Mouse (Mus musculus): ENCODE results near the gene Zdhhc1. TPM values are rescaled to one million over a fixed set of nuclear protein-coding genes. Genes with fewer than 3 reads are reported as not detected.

Gene Zdhhc1
- polyA plus RNA-seq, 1 experiment = 45.4 TPM

- Histone ChIP-seq H3K36me3 (ENCODE audit: control insufficient read depth, insufficient read depth, low read length) (peaks cover 2% of the 10 kb centered on the region; the same call in 1 of the 2 replicates), H3K4me3 (ENCODE audit: control insufficient read depth, low read depth, low read length) (0 out of 2 replicates have a peak overlapping the region, but pooled peaks have one; percentile 11), H3K4me1 (ENCODE audit: control insufficient read depth, insufficient read depth, low read length) (peaks cover 36% of the 10 kb centered on the region), H3K27ac (ENCODE audit: control insufficient read depth, insufficient read depth, low read depth, low read length) (no peak overlapping the region; the same call in 1 of the 2 replicates), H3K27me3 (ENCODE audit: control insufficient read depth, insufficient read depth, low read length) (no peaks in the 10 kb centered on the region)
- TF ChIP-seq CTCF (IDR thresholded peaks at IDR 0.05; ENCODE audit: control insufficient read depth, insufficient read depth, insufficient replicate concordance, low read depth, low read length) = no peak
- TF ChIP-seq POLR2A (IDR thresholded peaks at IDR 0.05; ENCODE audit: control insufficient read depth, low read depth, low read length) = no peak
Measured at GRCm38 (mm10) chr8:105472414-105472932, 24.2 kb downstream of the Zdhhc1 start.

DNA sequence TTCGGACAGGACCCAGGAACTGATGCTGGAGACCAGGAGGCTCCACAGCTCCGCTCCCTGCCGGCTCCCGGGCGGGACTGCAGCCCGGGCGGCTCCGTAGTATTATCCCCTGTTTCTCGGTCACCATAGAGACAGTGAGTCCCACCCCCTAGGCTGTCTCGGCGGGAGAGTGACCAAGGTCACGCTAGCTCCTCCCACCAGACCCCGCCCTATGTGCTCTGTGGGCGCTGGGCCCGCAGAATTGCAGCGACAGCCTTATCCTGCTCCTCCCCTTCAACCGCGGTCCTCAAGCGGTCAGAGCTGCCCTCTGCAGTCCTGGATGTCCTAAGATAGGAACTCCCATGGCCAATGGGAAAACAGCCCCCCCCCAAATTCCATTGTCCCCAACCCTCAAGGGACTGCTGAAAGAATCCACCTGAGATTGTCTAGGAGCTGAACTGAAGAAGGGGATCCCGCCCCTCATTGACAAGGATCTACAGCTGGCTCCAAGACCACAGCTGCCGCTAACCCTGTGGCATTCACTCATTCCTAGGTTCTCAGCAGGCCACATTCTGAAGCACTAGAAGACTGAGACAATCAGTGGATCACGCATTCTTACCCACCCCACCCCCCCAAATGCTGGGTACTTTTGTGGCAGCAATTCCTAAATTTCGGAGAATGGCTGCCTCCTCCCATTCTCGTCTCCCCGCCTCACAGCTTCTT lies 25.2 kb downstream of the Zdhhc1 start, which contains the start of gene Tppp3:
Gene Tppp3 (minus strand): TSS at position 213 of the 702 bp plus-strand sequence.
- peaks cover 37% of the 10 kb centered on the region for H3K4me1 ChIP-seq (ENCODE audit: control insufficient read depth, insufficient read depth, low read length)
- TF ChIP-seq CTCF (IDR thresholded peaks at IDR 0.05; ENCODE audit: control insufficient read depth, insufficient read depth, insufficient replicate concordance, low read depth, low read length) (no peak), POLR2A (IDR thresholded peaks at IDR 0.05; ENCODE audit: control insufficient read depth, low read depth, low read length) (peak; percentile 42; the same call in 1 of the 2 replicates)
- H3K27ac ChIP-seq (ENCODE audit: control insufficient read depth, insufficient read depth, low read depth, low read length) = peak within 1 kb of the TSS; percentile 27; the same call in 1 of the 2 replicates
- no peaks in the 10 kb centered on the region for H3K27me3 ChIP-seq (ENCODE audit: control insufficient read depth, insufficient read depth, low read length)
- peaks cover 2% of the 10 kb centered on the region; the same call in 1 of the 2 replicates for H3K36me3 ChIP-seq (ENCODE audit: control insufficient read depth, insufficient read depth, low read length)
- H3K4me3 ChIP-seq (ENCODE audit: control insufficient read depth, low read depth, low read length) = peak within 1 kb of the TSS; percentile 76

DNA sequence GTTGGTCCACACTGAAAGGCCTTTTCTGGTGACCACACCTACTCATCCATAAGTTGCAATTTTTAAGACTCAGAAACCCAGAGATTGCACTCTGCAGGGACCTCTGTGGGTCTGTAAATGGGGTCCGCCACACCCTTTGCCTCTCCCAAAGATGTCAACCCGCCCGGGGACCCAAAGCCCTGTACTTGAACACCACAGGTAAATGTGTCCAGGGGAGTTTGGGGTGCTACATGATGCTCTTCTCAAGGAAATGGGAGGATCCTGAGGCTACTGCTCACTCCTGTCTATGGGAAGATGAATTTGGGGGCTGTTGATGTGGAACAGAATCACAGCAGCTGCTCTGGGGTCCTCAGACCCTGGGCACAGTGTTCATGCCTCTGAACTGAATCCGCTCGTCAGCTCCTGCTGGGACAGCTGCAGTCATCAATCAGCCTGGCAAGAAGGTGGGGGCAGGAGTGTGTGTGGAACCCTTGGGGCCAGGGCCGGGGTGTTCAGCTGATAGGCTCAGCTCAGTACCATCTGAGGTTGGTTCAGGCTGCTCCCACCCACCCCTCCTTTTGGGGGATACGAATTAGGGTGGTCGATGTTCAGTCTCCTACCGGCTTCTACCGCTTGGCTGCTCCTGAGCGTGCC lies 25.9 kb downstream of the Zdhhc1 start:
- Histone ChIP-seq H3K4me3 (ENCODE audit: control insufficient read depth, low read depth, low read length) (peak overlapping the region; percentile 76), H3K27ac (ENCODE audit: control insufficient read depth, insufficient read depth, low read depth, low read length) (peak overlapping the region; percentile 27; the same call in 1 of the 2 replicates), H3K36me3 (ENCODE audit: control insufficient read depth, insufficient read depth, low read length) (peaks cover 2% of the 10 kb centered on the region; the same call in 1 of the 2 replicates), H3K27me3 (ENCODE audit: control insufficient read depth, insufficient read depth, low read length) (no peaks in the 10 kb centered on the region), H3K4me1 (ENCODE audit: control insufficient read depth, insufficient read depth, low read length) (peaks cover 37% of the 10 kb centered on the region)
- TF ChIP-seq POLR2A (IDR thresholded peaks at IDR 0.05; ENCODE audit: control insufficient read depth, low read depth, low read length) (no peak), CTCF (IDR thresholded peaks at IDR 0.05; ENCODE audit: control insufficient read depth, insufficient read depth, insufficient replicate concordance, low read depth, low read length) (no peak)

DNA sequence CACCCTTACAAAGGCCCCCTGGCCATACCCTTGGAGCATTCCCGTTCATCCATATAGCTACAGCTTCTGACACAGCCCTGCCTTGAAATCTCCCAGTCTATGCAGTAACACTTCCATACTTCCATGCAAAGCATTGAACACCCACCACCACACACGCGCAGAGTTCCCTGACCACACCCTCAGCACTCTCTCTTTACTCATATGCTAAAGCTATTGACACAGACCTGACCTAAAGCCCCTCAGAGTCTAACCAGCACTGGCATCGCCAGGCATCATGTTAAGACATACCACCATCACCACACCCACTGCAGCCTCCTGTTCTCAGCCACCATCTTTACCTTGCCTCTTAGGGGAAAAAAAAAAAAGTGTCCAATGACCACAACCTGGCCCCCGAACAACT lies 26.4 kb downstream of the Zdhhc1 start:
- Histone ChIP-seq H3K4me3 (ENCODE audit: control insufficient read depth, low read depth, low read length) (peak overlapping the region; percentile 76), H3K27me3 (ENCODE audit: control insufficient read depth, insufficient read depth, low read length) (no peaks in the 10 kb centered on the region), H3K4me1 (ENCODE audit: control insufficient read depth, insufficient read depth, low read length) (peaks cover 37% of the 10 kb centered on the region), H3K27ac (ENCODE audit: control insufficient read depth, insufficient read depth, low read depth, low read length) (no peak overlapping the region), H3K36me3 (ENCODE audit: control insufficient read depth, insufficient read depth, low read length) (peaks cover 2% of the 10 kb centered on the region; the same call in 1 of the 2 replicates)
- TF ChIP-seq POLR2A (IDR thresholded peaks at IDR 0.05; ENCODE audit: control insufficient read depth, low read depth, low read length) (no peak), CTCF (IDR thresholded peaks at IDR 0.05; ENCODE audit: control insufficient read depth, insufficient read depth, insufficient replicate concordance, low read depth, low read length) (no peak)

DNA sequence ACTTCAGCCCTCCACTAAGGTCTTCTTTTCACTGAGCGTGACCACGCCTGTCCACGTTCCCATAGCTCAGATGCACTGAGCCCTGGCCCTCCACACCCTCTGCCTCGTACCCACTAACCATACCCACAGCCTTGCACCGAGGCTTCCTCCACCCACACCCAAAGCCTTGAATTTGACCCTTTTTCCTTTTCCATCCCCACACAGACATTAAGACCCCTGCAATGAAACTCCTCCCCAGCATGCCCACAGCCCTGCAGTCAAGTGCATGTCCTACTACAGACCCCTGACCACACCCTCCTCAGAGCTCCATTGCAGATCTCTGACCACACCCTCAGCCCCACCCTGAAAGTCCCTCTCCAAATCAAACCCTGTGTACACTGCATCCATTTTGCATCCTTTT lies 26.9 kb downstream of the Zdhhc1 start:
- peaks cover 37% of the 10 kb centered on the region for H3K4me1 ChIP-seq (ENCODE audit: control insufficient read depth, insufficient read depth, low read length)
- H3K27ac ChIP-seq (ENCODE audit: control insufficient read depth, insufficient read depth, low read depth, low read length) = no peak overlapping the region
- no peaks in the 10 kb centered on the region for H3K27me3 ChIP-seq (ENCODE audit: control insufficient read depth, insufficient read depth, low read length)
- H3K36me3 ChIP-seq (ENCODE audit: control insufficient read depth, insufficient read depth, low read length) = peaks cover 2% of the 10 kb centered on the region; the same call in 1 of the 2 replicates
- peak overlapping the region; percentile 76 for H3K4me3 ChIP-seq (ENCODE audit: control insufficient read depth, low read depth, low read length)
- no peak for TF ChIP-seq CTCF (IDR thresholded peaks at IDR 0.05; ENCODE audit: control insufficient read depth, insufficient read depth, insufficient replicate concordance, low read depth, low read length)
- no peak for TF ChIP-seq POLR2A (IDR thresholded peaks at IDR 0.05; ENCODE audit: control insufficient read depth, low read depth, low read length)

DNA sequence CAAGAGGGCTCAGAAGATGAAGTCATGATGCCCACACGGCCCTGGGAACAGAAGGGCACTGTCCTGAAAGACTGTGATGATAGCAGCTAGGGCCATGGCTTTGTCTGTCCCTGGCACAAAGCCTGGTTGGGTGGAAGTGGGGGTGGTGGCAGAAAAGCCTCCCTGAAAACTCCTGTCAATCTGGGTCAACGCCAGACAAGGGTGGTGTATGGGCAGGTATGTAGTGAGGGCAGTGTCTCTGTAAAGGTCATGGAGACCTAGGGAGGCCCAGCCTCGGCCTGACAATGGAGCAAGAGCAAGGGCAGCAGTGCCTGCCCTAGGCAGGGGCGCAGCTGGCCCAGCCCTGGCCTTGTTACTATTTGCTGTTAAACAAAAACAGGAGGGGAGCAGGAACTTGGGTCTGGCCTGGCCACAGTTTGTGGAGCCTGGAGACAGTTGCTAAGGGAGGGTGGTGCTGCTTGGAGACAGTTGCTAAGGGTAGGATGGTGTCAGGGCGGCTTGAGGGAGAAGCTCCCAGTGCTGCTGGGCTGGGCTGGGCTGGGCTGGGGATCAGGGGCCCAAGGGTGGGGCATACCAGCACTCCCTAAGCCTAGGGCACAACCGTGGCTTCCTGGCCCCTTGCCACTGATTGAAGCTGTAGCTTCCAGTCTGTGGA lies 27.5 kb downstream of the Zdhhc1 start:
- peak overlapping the region; percentile 75 for H3K27ac ChIP-seq (ENCODE audit: control insufficient read depth, insufficient read depth, low read depth, low read length)
- H3K27me3 ChIP-seq (ENCODE audit: control insufficient read depth, insufficient read depth, low read length) = no peaks in the 10 kb centered on the region
- H3K4me3 ChIP-seq (ENCODE audit: control insufficient read depth, low read depth, low read length) = peak overlapping the region; percentile 12
- TF ChIP-seq CTCF (IDR thresholded peaks at IDR 0.05; ENCODE audit: control insufficient read depth, insufficient read depth, insufficient replicate concordance, low read depth, low read length) (no peak), POLR2A (IDR thresholded peaks at IDR 0.05; ENCODE audit: control insufficient read depth, low read depth, low read length) (peak; percentile 17; the same call in 1 of the 2 replicates)
- peaks cover 33% of the 10 kb centered on the region for H3K4me1 ChIP-seq (ENCODE audit: control insufficient read depth, insufficient read depth, low read length)
- H3K36me3 ChIP-seq (ENCODE audit: control insufficient read depth, insufficient read depth, low read length) = no peaks in the 10 kb centered on the region

Measured in testis, adult 2 months (tissue).